Mouse (Mus musculus): ENCODE data around the gene Dhrs7. TPM values are rescaled to one million over a fixed set of nuclear protein-coding genes. Genes with fewer than 3 reads are reported as not detected.

The Dhrs7 gene
- total RNA-seq, 2 experiments from 2014 or later: 76.3 to 80.8 TPM

- intact Hi-C loops (cut with DNase I): loop anchor here (5.0 kb wide), 2 partner anchors 98 to 127 kb away; partner anchors contain the start of gene Pcnx4
- DNase-seq: peak in 1 of 2 experiments; percentile 46
Observed at GRCm38 (mm10) chr12:72664020-72664734, 532 bp downstream of the Dhrs7 start.

DNA sequence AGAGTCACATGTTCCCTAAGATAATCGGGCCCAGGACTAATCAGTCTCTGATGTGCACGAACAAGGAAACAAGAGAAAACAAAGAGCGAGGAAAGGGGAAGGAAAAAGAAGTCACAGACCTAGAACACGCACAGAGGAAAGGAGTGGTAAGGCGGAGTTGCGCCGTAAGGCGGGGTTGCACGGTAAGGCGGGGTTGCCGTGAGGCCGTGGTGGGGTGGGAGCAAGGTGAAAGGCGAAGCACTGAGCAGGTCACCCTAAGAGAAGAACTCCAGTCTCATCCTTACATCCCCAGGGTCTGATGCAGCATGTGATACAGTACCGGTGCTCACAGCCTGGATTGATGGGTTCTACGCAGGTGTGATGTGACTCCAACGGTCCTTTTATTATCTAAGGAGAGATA lies 8.9 kb downstream of the Dhrs7 start:
- intact Hi-C loops (cut with DNase I): loop anchor here (2.0 kb wide), 2 partner anchors 39 to 195 kb away; no protein-coding TSS in a partner anchor
- DNase-seq: no peak

GRCm38 (mm10) chr12:72654698-72655097 lies 10.0 kb downstream of the Dhrs7 start:
- DNase-seq: peak; percentile 59 to 72
- intact Hi-C loops (cut with DNase I): loop anchor here (2.0 to 5.0 kb wide), 3 partner anchors 40 to 194 kb away; no protein-coding TSS in a partner anchor

DNA sequence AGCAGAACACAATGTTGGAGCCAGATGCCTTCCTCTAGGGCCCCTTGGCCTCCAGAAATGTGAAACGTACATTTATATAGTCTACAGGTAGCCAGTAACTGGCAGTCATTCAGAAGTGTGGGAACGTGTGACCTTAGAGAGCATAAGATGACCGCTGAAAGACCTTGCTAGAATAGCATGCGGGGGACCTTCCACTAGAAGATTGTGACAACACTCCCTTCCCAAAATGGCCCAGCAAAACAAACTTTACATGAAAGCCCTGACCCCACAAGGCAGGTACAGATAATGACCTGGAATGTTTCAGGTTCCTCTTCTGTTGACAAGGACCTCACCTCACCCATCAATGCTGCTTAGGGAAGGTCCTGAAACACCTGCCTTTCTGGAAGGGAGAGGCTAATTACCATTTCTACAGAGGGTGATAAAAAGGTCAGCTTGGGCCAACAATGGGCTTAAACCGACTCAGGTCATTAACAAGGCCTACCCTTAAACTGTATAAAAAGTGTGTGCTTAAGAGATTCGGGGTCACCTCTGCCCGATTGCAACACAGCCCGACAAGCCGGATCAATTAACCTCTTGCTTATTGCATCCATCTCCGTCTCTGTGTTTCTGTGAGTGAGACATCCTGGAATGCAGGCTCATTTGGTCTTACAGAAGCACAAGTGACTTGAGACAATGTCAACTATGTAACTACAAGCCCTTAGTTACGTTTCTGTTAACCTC lies 14.9 kb downstream of the Dhrs7 start, which contains the start of gene Gm4756:
Gene Gm4756, minus strand, starts transcription at position 51 of the 720 bp plus-strand sequence.
- no peak for DNase-seq
- intact Hi-C loops (cut with DNase I): loop anchor here (5.0 kb wide), 1 partner anchor 132 kb away; no protein-coding TSS in a partner anchor

- DNase-seq: no peak
- intact Hi-C loops (cut with DNase I): no loop called here
Observed at GRCm38 (mm10) chr12:72648921-72649320, 15.8 kb downstream of the Dhrs7 start.

DNA sequence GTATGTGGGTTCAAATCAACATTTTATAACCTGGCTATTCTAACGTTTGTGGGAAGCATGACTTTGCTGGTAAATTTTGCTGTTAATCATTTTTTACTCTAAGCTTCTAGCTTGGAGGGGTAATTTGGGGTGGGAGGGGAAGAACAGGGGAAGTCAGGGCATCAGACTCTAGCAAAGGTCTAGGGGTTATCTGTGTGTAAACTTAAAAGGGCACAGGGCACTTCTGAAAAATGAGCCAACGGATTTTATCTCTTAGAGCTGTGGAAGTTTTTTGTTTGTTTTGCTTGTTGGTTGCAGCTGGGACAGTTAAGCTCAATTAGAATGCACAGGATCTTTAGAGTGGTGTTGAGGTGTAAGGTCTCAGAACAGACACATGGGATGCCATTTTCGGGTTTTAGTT lies 26.7 kb downstream of the Dhrs7 start:
- intact Hi-C loops (cut with DNase I): no loop called here
- DNase-seq: no peak

GRCm38 (mm10) chr12:72628751-72629150 lies 36.0 kb downstream of the Dhrs7 start:
- intact Hi-C loops (cut with DNase I): no loop called here
- DNase-seq: no peak

DNA sequence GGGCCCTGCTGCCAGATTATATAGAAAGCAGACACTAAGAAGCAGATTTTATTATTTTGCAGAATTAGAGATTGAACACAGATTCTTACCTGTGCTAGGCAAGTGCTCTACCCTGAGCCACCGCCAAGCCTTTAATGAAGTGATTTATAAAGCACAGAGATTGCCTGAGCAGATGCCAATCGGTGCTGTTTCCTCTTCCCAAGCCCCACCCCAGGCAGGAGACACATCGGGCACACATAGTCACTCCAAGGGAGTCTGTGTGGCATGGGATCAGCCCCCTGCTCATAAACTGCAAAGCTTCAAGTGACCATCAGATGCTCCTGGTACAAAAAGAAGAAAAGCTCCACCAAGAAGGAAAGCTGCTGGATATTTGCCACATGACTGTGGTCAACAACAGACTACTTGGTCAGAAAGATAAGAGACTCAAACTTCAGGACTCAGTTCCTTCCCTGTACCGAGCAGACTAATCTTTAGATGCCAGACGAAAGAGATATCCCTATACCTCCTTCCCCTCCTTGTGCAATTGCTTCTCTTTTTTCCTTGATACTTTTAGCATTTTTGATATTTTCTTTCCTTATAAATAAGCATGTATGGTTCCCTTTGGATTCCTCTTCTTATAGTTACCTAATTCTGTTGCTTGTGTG lies 41.7 kb downstream of the Dhrs7 start:
- no peak for DNase-seq
- intact Hi-C loops (cut with DNase I): no loop called here

GRCm38 (mm10) chr12:72621441-72621840 lies 43.3 kb downstream of the Dhrs7 start:
- intact Hi-C loops (cut with DNase I): no loop called here
- no peak for DNase-seq

DNA sequence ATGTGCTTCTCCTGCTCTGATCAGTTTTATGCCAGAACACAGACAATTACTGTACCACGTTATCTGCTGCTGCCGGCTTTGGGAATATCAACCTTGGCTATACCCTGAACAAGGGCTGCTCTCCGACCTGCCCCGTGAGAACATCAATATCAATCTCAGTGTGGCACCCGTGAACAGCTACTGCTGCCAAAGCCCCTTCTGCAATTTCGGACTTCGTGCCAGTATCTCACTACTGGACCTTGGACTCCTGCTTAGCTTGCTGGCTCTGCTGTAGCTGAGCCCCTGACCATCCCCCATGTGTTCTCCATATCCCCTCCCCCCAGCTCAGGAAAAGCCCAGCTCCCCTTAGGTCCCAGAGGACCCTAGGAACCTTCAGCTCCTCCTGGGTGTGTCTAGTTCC lies 43.9 kb downstream of the Dhrs7 start:
- intact Hi-C loops (cut with DNase I): no loop called here
- no peak for DNase-seq

GRCm38 (mm10) chr12:72612053-72612452 lies 52.7 kb downstream of the Dhrs7 start:
- intact Hi-C loops (cut with DNase I): no loop called here
- DNase-seq: no peak

Other genes with a start within 250 kb of the Dhrs7 start
- under 1 TPM; 0.19 to 0.28 TPM for gene Lrrc9, start 223.0 kb downstream of the Dhrs7 start, total RNA-seq (2021)
- gene Pcnx4, start 128.5 kb downstream of the Dhrs7 start, total RNA-seq (2021): 1 to 10 TPM; 3.3 to 4.2 TPM
- gene Gm4756, start 15.2 kb downstream of the Dhrs7 start, total RNA-seq (2021): not detected
- 100 to 1,000 TPM; 244 to 245 TPM for gene Ppm1a, start 92.5 kb upstream of the Dhrs7 start, total RNA-seq (2021)